Mouse (Mus musculus): ENCODE results near the gene Asb7. TPM values are rescaled to one million over a fixed set of nuclear protein-coding genes. Genes with fewer than 3 reads are reported as not detected.

Gene Asb7
- total and polyA plus RNA-seq, 2 experiments from 2014 or later, result 11.1 to 17.5 TPM

GRCm38 (mm10) chr7:66702721-66703120 is 13.3 kb upstream of the Asb7 start:
- Histone ChIP-seq H3K4me3 (ENCODE audit: low read depth, low read length) (no peak overlapping the region), H3K27ac (ENCODE audit: low read depth, low read length) (no peak overlapping the region), H3K9me3 (ENCODE audit: low read length) (no peaks in the 10 kb centered on the region), H3K27me3 (ENCODE audit: insufficient read depth, low read length) (no peaks in the 10 kb centered on the region), H3K4me1 (ENCODE audit: insufficient read depth, low read length) (no peaks in the 10 kb centered on the region), H3K9ac (replicated peaks; ENCODE audit: low read length, poor library complexity, severe bottlenecking) (no peak overlapping the region), H3K4me2 (ENCODE audit: low read depth, low read length, poor library complexity, severe bottlenecking) (no peak overlapping the region), H3K36me3 (ENCODE audit: insufficient read depth, low read length) (peaks cover 19% of the 10 kb centered on the region)
- 93% methylated on average over 7 of the region's 7 CpGs for WGBS
- ATAC-seq (ENCODE audit: low FRiP score) (no peak), DNase-seq (ENCODE audit: low spot score) (no peak)
- no peak for TF ChIP-seq CTCF (IDR thresholded peaks at IDR 0.05)

- H3K27me3 ChIP-seq (ENCODE audit: insufficient read depth, low read length), result no peaks in the 10 kb centered on the region
- no peak for DNase-seq (ENCODE audit: low spot score)
- H3K9ac ChIP-seq (replicated peaks; ENCODE audit: low read length, poor library complexity, severe bottlenecking), result no peak overlapping the region
- no peak overlapping the region for H3K27ac ChIP-seq (ENCODE audit: low read depth, low read length)
- H3K36me3 ChIP-seq (ENCODE audit: insufficient read depth, low read length), result no peaks in the 10 kb centered on the region
- no peaks in the 10 kb centered on the region for H3K9me3 ChIP-seq (ENCODE audit: low read length)
- no peak for ATAC-seq (ENCODE audit: low FRiP score)
- no peaks in the 10 kb centered on the region for H3K4me1 ChIP-seq (ENCODE audit: insufficient read depth, low read length)
- no peak overlapping the region for H3K4me2 ChIP-seq (ENCODE audit: low read depth, low read length, poor library complexity, severe bottlenecking)
- no peak for TF ChIP-seq CTCF (IDR thresholded peaks at IDR 0.05)
- H3K4me3 ChIP-seq (ENCODE audit: low read depth, low read length), result no peak overlapping the region
- WGBS, result 72% methylated on average over 7 of the region's 7 CpGs
Measured at GRCm38 (mm10) chr7:66694467-66694866, 5.1 kb upstream of the Asb7 start.

GRCm38 (mm10) chr7:66689620-66690360 is 394 bp upstream of the Asb7 start, which contains the start of gene Lins1:
Lins1 (plus strand) TSS chr7:66689889.
- H3K9ac ChIP-seq (replicated peaks; ENCODE audit: low read length, poor library complexity, severe bottlenecking), result peak within 1 kb of the TSS; percentile 72
- peak; percentile 73 for TF ChIP-seq CTCF (IDR thresholded peaks at IDR 0.05)
- peak; percentile 99 for ATAC-seq (ENCODE audit: low FRiP score)
- peak within 1 kb of the TSS; percentile 95 for H3K27ac ChIP-seq (ENCODE audit: low read depth, low read length)
- no peaks in the 10 kb centered on the region for H3K9me3 ChIP-seq (ENCODE audit: low read length)
- no peaks in the 10 kb centered on the region; the same call in 1 of the 2 replicates for H3K4me1 ChIP-seq (ENCODE audit: insufficient read depth, low read length)
- peaks cover 4% of the 10 kb centered on the region; the same call in 1 of the 2 replicates for H3K36me3 ChIP-seq (ENCODE audit: insufficient read depth, low read length)
- under 1% methylated on average over 52 of the region's 52 CpGs for WGBS
- DNase-seq (ENCODE audit: low spot score), result peak; percentile 99
- peak within 1 kb of the TSS; percentile 51 for H3K4me3 ChIP-seq (ENCODE audit: low read depth, low read length)
- H3K4me2 ChIP-seq (ENCODE audit: low read depth, low read length, poor library complexity, severe bottlenecking), result peak within 1 kb of the TSS; percentile 96
- no peaks in the 10 kb centered on the region for H3K27me3 ChIP-seq (ENCODE audit: insufficient read depth, low read length)

- ATAC-seq (ENCODE audit: low FRiP score), result no peak
Measured at GRCm38 (mm10) chr7:66688721-66689120, 675 bp downstream of the Asb7 start.

GRCm38 (mm10) chr7:66682119-66682863 is 7.1 kb downstream of the Asb7 start:
- H3K36me3 ChIP-seq (ENCODE audit: insufficient read depth, low read length), result peaks cover 34% of the 10 kb centered on the region
- H3K9ac ChIP-seq (replicated peaks; ENCODE audit: low read length, poor library complexity, severe bottlenecking), result no peak overlapping the region
- H3K4me2 ChIP-seq (ENCODE audit: low read depth, low read length, poor library complexity, severe bottlenecking), result no peak overlapping the region
- 92% methylated on average over 5 of the region's 5 CpGs for WGBS
- no peaks in the 10 kb centered on the region for H3K9me3 ChIP-seq (ENCODE audit: low read length)
- DNase-seq (ENCODE audit: low spot score) (no peak), ATAC-seq (ENCODE audit: low FRiP score) (no peak)
- H3K27ac ChIP-seq (ENCODE audit: low read depth, low read length), result no peak overlapping the region
- no peaks in the 10 kb centered on the region for H3K27me3 ChIP-seq (ENCODE audit: insufficient read depth, low read length)
- H3K4me3 ChIP-seq (ENCODE audit: low read depth, low read length), result no peak overlapping the region
- H3K4me1 ChIP-seq (ENCODE audit: insufficient read depth, low read length), result no peaks in the 10 kb centered on the region
- no peak for TF ChIP-seq CTCF (IDR thresholded peaks at IDR 0.05)

More at GRCm38 (mm10) chr7:66688721-66689120, 675 bp downstream of the Asb7 start:
- DNase-seq (ENCODE audit: low spot score), result no peak
- peaks cover 5% of the 10 kb centered on the region; the same call in 1 of the 2 replicates for H3K36me3 ChIP-seq (ENCODE audit: insufficient read depth, low read length)
- peak overlapping the region; percentile 96 for H3K4me2 ChIP-seq (ENCODE audit: low read depth, low read length, poor library complexity, severe bottlenecking)
- H3K9ac ChIP-seq (replicated peaks; ENCODE audit: low read length, poor library complexity, severe bottlenecking), result peak overlapping the region; percentile 66
- no peak for TF ChIP-seq CTCF (IDR thresholded peaks at IDR 0.05)
- peak overlapping the region; percentile 51 for H3K4me3 ChIP-seq (ENCODE audit: low read depth, low read length)
- no peaks in the 10 kb centered on the region; the same call in 1 of the 2 replicates for H3K4me1 ChIP-seq (ENCODE audit: insufficient read depth, low read length)
- no peak overlapping the region for H3K27ac ChIP-seq (ENCODE audit: low read depth, low read length)
- H3K27me3 ChIP-seq (ENCODE audit: insufficient read depth, low read length), result no peaks in the 10 kb centered on the region
- WGBS, result under 1% methylated on average over 5 of the region's 5 CpGs
- H3K9me3 ChIP-seq (ENCODE audit: low read length), result no peaks in the 10 kb centered on the region

GRCm38 (mm10) chr7:66675800-66676199 is 13.6 kb downstream of the Asb7 start:
- Histone ChIP-seq H3K4me2 (ENCODE audit: low read depth, low read length, poor library complexity, severe bottlenecking) (no peak overlapping the region), H3K4me3 (ENCODE audit: low read depth, low read length) (no peak overlapping the region), H3K27ac (ENCODE audit: low read depth, low read length) (no peak overlapping the region), H3K36me3 (ENCODE audit: insufficient read depth, low read length) (peaks cover 64% of the 10 kb centered on the region), H3K27me3 (ENCODE audit: insufficient read depth, low read length) (no peaks in the 10 kb centered on the region), H3K9ac (replicated peaks; ENCODE audit: low read length, poor library complexity, severe bottlenecking) (no peak overlapping the region), H3K9me3 (ENCODE audit: low read length) (no peaks in the 10 kb centered on the region), H3K4me1 (ENCODE audit: insufficient read depth, low read length) (no peaks in the 10 kb centered on the region)
- no peak for ATAC-seq (ENCODE audit: low FRiP score)
- TF ChIP-seq CTCF (IDR thresholded peaks at IDR 0.05), result no peak
- no peak for DNase-seq (ENCODE audit: low spot score)
- 92% methylated on average over 2 of the region's 2 CpGs for WGBS
